ENCODE assay signal across 9 mouse cellular contexts in the genomic region with DNA sequence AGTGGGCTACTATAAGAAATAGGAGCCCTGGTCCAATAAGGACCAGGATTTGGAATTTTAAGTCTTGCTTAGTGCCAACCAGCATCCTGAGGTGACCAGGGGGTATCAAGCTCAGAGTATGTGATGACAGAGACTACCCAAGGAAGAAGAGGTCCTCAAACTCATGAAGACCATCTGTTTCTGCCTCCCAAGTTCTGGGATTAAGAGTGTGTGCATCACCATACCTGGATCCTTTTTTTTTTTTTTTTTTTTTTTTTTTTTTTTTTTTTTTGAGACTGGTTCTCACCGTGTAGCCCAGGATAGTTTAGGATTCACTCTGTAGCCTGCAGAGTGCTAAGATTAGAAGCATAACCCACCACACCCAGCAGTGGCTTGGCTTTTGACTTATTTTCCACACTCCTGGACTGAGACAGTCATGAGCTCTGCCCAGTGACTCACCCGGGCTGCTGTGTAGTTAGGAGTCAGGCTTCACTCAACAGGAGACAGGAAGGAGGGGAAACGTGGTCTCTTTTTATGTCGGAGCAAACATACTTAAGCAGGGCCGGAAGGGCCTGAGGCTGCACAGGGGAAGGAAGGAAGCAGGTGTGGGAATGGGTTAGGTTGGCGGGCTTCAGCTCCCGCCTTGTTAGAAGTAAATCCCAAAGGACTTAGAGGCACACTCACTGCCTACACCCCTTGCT. TPM values are rescaled to one million over a fixed set of nuclear protein-coding genes. Genes with fewer than 3 reads are reported as not detected.
DNase-seq lines count a peak whose midpoint lies in the region; ATAC-seq and TF ChIP-seq lines count a peak whose summit lies in the region.
"Had no signal": no experiment of that assay in that cellular context is flagged by ENCODE, and none has a peak within 500 bp of the region (broad histone marks: within the 10 kb centered on the region; RNA-seq: fewer than 3 reads in every experiment).

No protein-coding gene starts in this region.

- no peak overlapping the region for H3K4me2 ChIP-seq in lung, embryonic 15.5 days
- H3K4me2 ChIP-seq in stomach, embryonic 15.5 days, result no peak overlapping the region
- H3K4me2 ChIP-seq in forebrain, embryonic 12.5 days, result no peak overlapping the region

- H3K4me1 ChIP-seq in lung, embryonic 15.5 days, result peaks cover 14% of the 10 kb centered on the region; the same call in 1 of the 2 replicates
- no peaks in the 10 kb centered on the region for H3K4me1 ChIP-seq in lung, adult 2 months (ENCODE audit: control insufficient read depth, insufficient read depth, low read length)
- H3K4me1 ChIP-seq in stomach, embryonic 15.5 days, result no peaks in the 10 kb centered on the region
- no peaks in the 10 kb centered on the region for H3K4me1 ChIP-seq in forebrain, embryonic 12.5 days

- peak; percentile 66 for ATAC-seq in lung, embryonic 15.5 days (ENCODE audit: borderline replicate concordance, extremely low read depth, low FRiP score, low TSS enrichment)
- ATAC-seq in stomach, embryonic 15.5 days (ENCODE audit: insufficient read depth, low FRiP score, low read depth), result peak; percentile 69; the same call in 1 of the 2 replicates
- no peak for ATAC-seq in forebrain, embryonic 12.5 days (ENCODE audit: low FRiP score)
- no peak for ATAC-seq in cerebellum, adult (ENCODE audit: insufficient number of reproducible peaks, low FRiP score, low TSS enrichment)

- H3K4me3 ChIP-seq in lung, embryonic 15.5 days, result no peak overlapping the region
- H3K4me3 ChIP-seq in lung, adult 2 months (replicated peaks; ENCODE audit: extremely low read depth, low read depth, low read length), result no peak overlapping the region
- no peak overlapping the region for H3K4me3 ChIP-seq in stomach, embryonic 15.5 days (replicated peaks)
- H3K4me3 ChIP-seq in forebrain, embryonic 12.5 days (replicated peaks), result no peak overlapping the region

- H3K36me3 ChIP-seq in lung, embryonic 15.5 days, result no peaks in the 10 kb centered on the region
- no peaks in the 10 kb centered on the region for H3K36me3 ChIP-seq in stomach, embryonic 15.5 days
- H3K36me3 ChIP-seq in forebrain, embryonic 12.5 days (replicated peaks), result no peaks in the 10 kb centered on the region

- H3K9ac ChIP-seq in lung, embryonic 15.5 days, result no peak overlapping the region
- no peak overlapping the region for H3K9ac ChIP-seq in stomach, embryonic 15.5 days
- no peak overlapping the region for H3K9ac ChIP-seq in forebrain, embryonic 12.5 days

- peak overlapping the region; percentile 67 for H3K27ac ChIP-seq in lung, embryonic 15.5 days
- H3K27ac ChIP-seq in stomach, embryonic 15.5 days, result peak overlapping the region; percentile 59
- no peak overlapping the region for H3K27ac ChIP-seq in forebrain, embryonic 12.5 days

- no peaks in the 10 kb centered on the region for H3K9me3 ChIP-seq in lung, embryonic 15.5 days
- no peaks in the 10 kb centered on the region for H3K9me3 ChIP-seq in stomach, embryonic 15.5 days
- H3K9me3 ChIP-seq in forebrain, embryonic 12.5 days, result no peaks in the 10 kb centered on the region

- no peak for TF ChIP-seq CTCF in lung, adult 2 months (IDR thresholded peaks at IDR 0.05; ENCODE audit: insufficient read depth, low read length)

- 35% methylated on average over 7 of the region's 7 CpGs for WGBS in lung, embryonic 15.5 days
- 26% methylated on average over 7 of the region's 7 CpGs for WGBS in lung, adult 2 months
- WGBS in stomach, embryonic 15.5 days, result 45% methylated on average over 7 of the region's 7 CpGs
- WGBS in forebrain, embryonic 12.5 days, result 83% methylated on average over 7 of the region's 7 CpGs

- H3K27me3 ChIP-seq in lung, embryonic 15.5 days, result no peaks in the 10 kb centered on the region
- H3K27me3 ChIP-seq in stomach, embryonic 15.5 days (replicated peaks), result no peaks in the 10 kb centered on the region
- peaks cover 13% of the 10 kb centered on the region for H3K27me3 ChIP-seq in forebrain, embryonic 12.5 days

- DNase-seq in lung, adult 2 months, result no peak
- peak; percentile 26 for DNase-seq in forelimb bud, embryonic 11.5 days (ENCODE audit: low read depth, low spot score)
- peak; percentile 47 for DNase-seq in kidney, adult 9 months
- no peak for DNase-seq in thymus, adult 18-20 months
- DNase-seq: thymus, postnatal 14 days had no signal

- TF ChIP-seq POLR2A in lung, adult 2 months (IDR thresholded peaks at IDR 0.05; ENCODE audit: borderline replicate concordance, extremely low read depth, low read depth, low read length), result no peak

RNA-seq across cellular contexts. Expression of a gene that starts 5.4 kb away (rescaled TPM):
- polyA plus RNA-seq in lung, embryonic 15.5 days (2015; fragmentation: Nextera tagmentation; extraction: Ambion mirVana), result 87.3 and 89.9 TPM in 2 replicates
- 32.5 and 41.7 TPM in 2 replicates for polyA plus RNA-seq in lung, adult 2 months (2012; rRNA removed)
- polyA plus RNA-seq in stomach, embryonic 15.5 days (2015; fragmentation: Nextera tagmentation; extraction: Ambion mirVana), result 70.8 and 79.6 TPM in 2 replicates
- 50.8 and 57.6 TPM in 2 replicates for polyA plus RNA-seq in forebrain, embryonic 12.5 days (2016; fragmentation: Nextera tagmentation; extraction: Ambion mirVana)

RNA-seq across cellular contexts. Expression of a gene that starts 21.6 kb away (rescaled TPM):
- polyA plus RNA-seq in lung, embryonic 15.5 days (2015; fragmentation: Nextera tagmentation; extraction: Ambion mirVana), result 173 and 177 TPM in 2 replicates
- polyA plus RNA-seq in lung, adult 2 months (2012; rRNA removed), result 88.6 and 141 TPM in 2 replicates
- 155 and 157 TPM in 2 replicates for polyA plus RNA-seq in stomach, embryonic 15.5 days (2015; fragmentation: Nextera tagmentation; extraction: Ambion mirVana)
- polyA plus RNA-seq in forebrain, embryonic 12.5 days (2016; fragmentation: Nextera tagmentation; extraction: Ambion mirVana), result 202 and 216 TPM in 2 replicates

Comparison
In these comparisons a context has a peak if more than half of its experiments do, and no peak if none do; other contexts are left out.
1. ATAC-seq: peak in lung, embryonic 15.5 days (single experiment) and stomach, embryonic 15.5 days (single experiment); none in forebrain, embryonic 12.5 days (single experiment) and cerebellum, adult (single experiment).
2. DNase-seq: peak in forelimb bud, embryonic 11.5 days (single experiment) and kidney, adult 9 months (single experiment); none in lung, adult 2 months (single experiment) and thymus, adult 18-20 months (0 of 2).